Mouse (Mus musculus) cerebellum, adult 2 months (tissue): ENCODE measurements around the gene Pxdc1. TPM values are rescaled to one million over a fixed set of nuclear protein-coding genes. Genes with fewer than 3 reads are reported as not detected.

ENCODE experiments used
- DNase-seq, 2 experiments: peaks; one replicate each; pipeline ENCODE4 v3.0.0; 2021
- H3K27ac ChIP-seq: fragments of 200-500 bp; 2 replicates; pipeline ENCODE4 v1.5.1; 2012; ENCODE audit warnings: low read length, control low read depth, inconsistent platforms; ENCODE audit not compliant: insufficient read depth
- H3K27me3 ChIP-seq: fragments of 200-500 bp; 2 replicates; pipeline ENCODE4 v1.6.1; 2012; ENCODE audit warnings: inconsistent platforms, mild to moderate bottlenecking, low read length, moderate library complexity; ENCODE audit not compliant: control insufficient read depth, insufficient read depth
- H3K4me1 ChIP-seq: fragments of 200-500 bp; 2 replicates; pipeline ENCODE4 v1.6.1; 2011; ENCODE audit warnings: low read length; ENCODE audit not compliant: control insufficient read depth, insufficient read depth
- H3K4me3 ChIP-seq: fragments of 200-500 bp; replicated peaks from 2 replicates; pipeline ENCODE3; 2011; ENCODE audit warnings: mild to moderate bottlenecking, low read depth, low read length, control low read depth; ENCODE audit not compliant: insufficient read depth
- CTCF ChIP-seq: fragments of 200-500 bp; IDR thresholded peaks from 2 replicates; pipeline ENCODE4 v1.5.1; 2011; ENCODE audit warnings: low read depth, mild to moderate bottlenecking, control low read depth, low read length, moderate library complexity, borderline replicate concordance; ENCODE audit not compliant: insufficient read depth
- POLR2A ChIP-seq: fragments of 200-500 bp; IDR thresholded peaks from 2 replicates; pipeline ENCODE4 v1.6.1; 2011; ENCODE audit warnings: low read length, control low read depth, borderline replicate concordance; ENCODE audit not compliant: insufficient read depth
- whole genome bisulfite sequencing: fragments of 180-500 bp; shearing (Covaris S2); methylation state at CpG from one replicate; pipeline ENCODE4 v1.1.7; 2018; 5-methylcytosine and 5-hydroxymethylcytosine counted together
- polyA plus RNA-seq: library from polyadenylated mRNA; depleted of rRNA; stranded (reverse); fragments of >200 nt; gene quantifications from 2 replicates; pipeline ENCODE4 v1.2.3, GENCODE M21; 2012

Gene Pxdc1
- polyA plus RNA-seq, 1 experiment, result 5.7 TPM

DNA sequence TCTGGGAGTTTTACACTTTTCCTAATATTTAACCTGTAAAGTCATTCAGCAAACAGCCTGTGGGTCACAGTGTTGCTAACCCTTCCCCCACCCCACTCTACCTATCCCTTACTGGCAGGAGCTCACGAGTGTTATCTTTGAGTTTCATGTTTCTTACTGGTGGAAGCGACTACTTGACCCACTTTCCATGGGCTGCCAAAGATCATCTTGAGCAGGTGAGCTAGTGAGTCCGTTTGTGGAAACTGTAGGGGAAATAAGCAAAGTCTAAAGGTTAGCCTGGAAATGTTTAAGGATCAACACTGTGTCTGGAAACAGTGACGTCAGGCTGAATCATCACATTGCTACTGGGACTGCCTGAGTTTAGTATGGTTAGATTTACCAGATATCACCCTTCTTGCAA lies 6.2 kb upstream of the Pxdc1 start:
- Histone ChIP-seq H3K4me1 (no peaks in the 10 kb centered on the region), H3K27me3 (no peaks in the 10 kb centered on the region), H3K27ac (no peak overlapping the region), H3K4me3 (no peak overlapping the region)
- no peak for DNase-seq
- TF ChIP-seq POLR2A, result no peak
- no peak for TF ChIP-seq CTCF
- 79% methylated on average over 4 of the region's 4 CpGs for WGBS

DNA sequence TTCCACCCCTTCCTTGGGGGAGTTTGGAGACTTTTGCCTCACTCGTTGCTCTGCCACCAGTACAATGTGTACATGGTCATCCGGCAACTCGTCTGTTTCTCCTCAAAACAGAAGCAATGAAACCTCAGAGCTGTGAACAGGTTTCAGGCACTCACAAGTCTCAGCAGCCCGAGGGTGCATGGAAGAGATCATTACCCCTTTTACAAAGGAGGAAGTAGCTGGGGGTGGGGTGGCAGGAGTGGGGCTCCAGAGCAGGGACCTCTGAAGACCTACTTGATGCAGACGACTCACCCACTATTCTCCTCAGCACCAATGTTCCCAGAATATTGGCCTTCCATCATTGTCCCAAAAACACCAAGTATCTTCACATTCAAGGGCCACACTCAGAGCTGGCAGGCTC lies 3.1 kb upstream of the Pxdc1 start:
- Histone ChIP-seq H3K27me3 (peaks cover 4% of the 10 kb centered on the region; the same call in 1 of the 2 replicates), H3K27ac (no peak overlapping the region), H3K4me1 (no peaks in the 10 kb centered on the region; the same call in 1 of the 2 replicates), H3K4me3 (no peak overlapping the region)
- TF ChIP-seq CTCF, result no peak
- no peak for TF ChIP-seq POLR2A
- 86% methylated on average over 5 of the region's 5 CpGs for WGBS
- no peak for DNase-seq

DNA sequence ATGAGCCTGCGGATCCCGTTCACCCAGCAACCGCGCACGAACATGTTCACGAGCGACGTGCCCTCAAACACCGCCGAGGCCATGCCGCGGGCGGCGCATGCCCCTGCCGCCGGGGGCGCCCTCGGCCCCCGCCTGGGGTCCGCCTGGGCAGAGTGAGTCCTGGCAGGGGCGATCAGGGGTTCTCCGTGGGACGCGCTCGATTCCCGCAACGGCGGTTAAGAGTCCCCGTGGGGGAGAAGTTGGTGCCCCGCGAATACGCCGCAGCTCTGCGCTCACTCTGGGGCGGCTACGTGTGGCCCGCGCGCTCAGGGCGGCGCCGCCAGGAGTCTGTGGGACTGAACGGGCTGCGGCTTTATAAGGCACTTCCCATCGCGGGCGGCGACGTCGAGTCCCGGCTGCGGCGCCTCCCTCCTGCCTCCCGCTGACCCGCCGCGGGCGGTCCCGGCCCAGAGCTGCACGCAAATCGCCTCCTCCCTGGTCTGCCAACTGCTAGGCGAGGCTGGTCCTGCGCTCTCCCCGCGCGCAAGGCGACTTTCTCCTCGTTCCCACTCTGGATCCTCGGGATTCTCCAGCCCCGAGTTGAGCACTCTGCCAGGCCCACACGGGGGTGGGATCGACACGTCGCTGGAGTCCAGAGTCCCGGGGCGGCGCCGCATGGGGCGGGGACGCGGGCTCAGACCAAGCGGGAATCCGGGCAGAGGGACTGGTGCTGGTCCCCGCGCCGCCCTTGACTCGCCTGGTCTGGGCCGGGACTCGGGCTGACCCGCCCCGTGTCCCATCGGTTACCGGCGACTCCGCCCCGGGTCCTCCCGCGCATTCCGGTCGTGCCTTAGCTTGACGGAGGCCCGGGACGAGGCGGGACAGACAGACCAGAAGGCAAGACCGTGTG lies 689 bp downstream of the Pxdc1 start:
- H3K27ac ChIP-seq, result no peak overlapping the region
- 1% methylated on average over 105 of the region's 105 CpGs for WGBS
- no peaks in the 10 kb centered on the region; the same call in 1 of the 2 replicates for H3K4me1 ChIP-seq
- TF ChIP-seq CTCF (no peak), POLR2A (no peak)
- peak; percentile 15 to 28 for DNase-seq
- H3K4me3 ChIP-seq, result peak overlapping the region; percentile 21
- peaks cover 6% of the 10 kb centered on the region; the same call in 1 of the 2 replicates for H3K27me3 ChIP-seq

DNA sequence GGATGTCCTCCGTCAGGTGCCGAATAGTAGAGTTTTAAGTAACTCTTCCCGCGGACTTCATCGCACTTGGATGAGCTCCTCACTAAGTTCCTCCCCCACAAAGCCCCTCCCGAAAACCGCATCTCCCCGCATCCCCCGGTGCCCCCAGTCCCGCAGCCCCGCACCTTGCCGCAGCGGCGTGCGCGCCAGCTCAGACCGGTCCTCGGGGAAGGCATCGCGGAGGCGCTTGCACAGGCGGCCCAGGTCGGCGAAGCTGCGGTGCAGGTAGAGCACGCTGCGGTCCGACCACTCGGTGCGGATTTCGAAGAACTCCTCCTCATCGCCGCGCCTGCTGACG lies 1.3 kb downstream of the Pxdc1 start:
- no peak overlapping the region for H3K27ac ChIP-seq
- no peaks in the 10 kb centered on the region; the same call in 1 of the 2 replicates for H3K4me1 ChIP-seq
- WGBS, result 2% methylated on average over 35 of the region's 35 CpGs
- no peak for DNase-seq
- no peak for TF ChIP-seq CTCF
- no peak for TF ChIP-seq POLR2A
- peaks cover 6% of the 10 kb centered on the region; the same call in 1 of the 2 replicates for H3K27me3 ChIP-seq
- H3K4me3 ChIP-seq, result peak overlapping the region; percentile 36

DNA sequence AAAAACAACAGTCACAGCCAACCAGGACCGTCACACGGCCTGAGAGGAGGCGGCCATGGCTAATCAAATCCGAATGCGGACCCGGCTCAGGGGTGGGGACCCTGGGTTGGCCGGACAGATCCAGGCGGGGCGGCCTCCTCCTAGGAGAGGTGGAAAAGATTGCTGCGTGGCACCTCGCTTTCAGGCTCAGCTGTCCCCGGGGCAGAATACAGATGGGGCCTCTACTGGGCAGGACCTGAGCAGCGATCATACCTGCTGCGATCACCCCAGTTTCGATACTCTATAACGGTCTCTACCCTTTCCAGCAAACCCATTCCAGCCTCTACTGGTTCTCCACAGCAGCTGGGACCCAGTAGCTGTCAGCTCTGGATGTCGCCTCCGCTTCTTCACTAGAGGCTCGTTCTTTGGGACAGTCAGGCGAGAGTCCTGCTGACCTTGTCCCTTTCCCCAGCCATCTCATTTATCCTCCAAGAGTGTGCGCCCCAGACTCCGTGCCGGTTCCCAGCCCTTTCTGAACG lies 1.8 kb downstream of the Pxdc1 start:
- Histone ChIP-seq H3K4me1 (no peaks in the 10 kb centered on the region; the same call in 1 of the 2 replicates), H3K27me3 (peaks cover 6% of the 10 kb centered on the region; the same call in 1 of the 2 replicates), H3K4me3 (peak overlapping the region; percentile 36), H3K27ac (no peak overlapping the region)
- TF ChIP-seq CTCF (no peak), POLR2A (no peak)
- WGBS, result 5% methylated on average over 24 of the region's 24 CpGs
- DNase-seq, result no peak

DNA sequence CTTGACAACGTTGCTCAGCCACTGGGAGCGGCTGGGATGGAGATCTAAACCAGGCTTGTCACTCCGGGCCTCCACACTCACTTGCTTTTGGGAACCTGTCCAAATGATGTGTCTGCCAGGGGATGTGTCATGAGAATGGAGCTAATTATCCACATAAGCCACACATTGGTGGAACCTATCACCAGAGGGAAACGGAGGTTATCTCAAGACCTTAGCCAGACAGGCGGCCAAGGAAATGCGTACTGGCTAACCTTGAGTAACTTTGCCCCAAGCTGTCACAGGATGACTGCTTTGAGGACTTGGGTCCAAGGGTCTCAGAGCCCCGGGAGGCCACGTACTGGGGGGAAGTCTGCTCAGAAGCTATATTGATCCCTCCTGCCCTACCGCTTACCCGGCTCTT lies 2.3 kb downstream of the Pxdc1 start:
- H3K27me3 ChIP-seq, result peaks cover 6% of the 10 kb centered on the region; the same call in 1 of the 2 replicates
- 20% methylated on average over 10 of the region's 10 CpGs for WGBS
- H3K4me3 ChIP-seq, result no peak overlapping the region

DNA sequence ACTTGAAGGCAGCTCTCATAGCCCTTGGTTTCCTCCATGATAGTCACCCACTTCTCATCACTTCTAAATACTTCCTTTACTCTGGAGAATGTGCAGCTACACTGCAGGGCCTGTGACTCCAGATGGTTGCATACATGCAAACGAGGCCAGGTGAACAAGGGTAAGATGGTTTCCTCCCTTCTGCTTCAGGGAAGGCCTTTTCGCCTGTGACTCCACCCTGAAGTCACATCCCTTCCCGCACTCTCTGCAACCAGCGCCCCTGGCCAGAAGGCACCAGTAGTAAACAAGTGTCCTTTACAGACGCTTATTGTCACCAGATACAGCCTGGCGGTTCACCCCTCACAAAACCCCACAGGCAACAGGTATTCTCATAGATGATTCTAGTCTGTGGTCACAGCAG lies 2.9 kb downstream of the Pxdc1 start:
- DNase-seq, result no peak
- WGBS, result 81% methylated on average over 6 of the region's 6 CpGs
- no peak overlapping the region for H3K27ac ChIP-seq
- peaks cover 6% of the 10 kb centered on the region; the same call in 1 of the 2 replicates for H3K27me3 ChIP-seq
- H3K4me1 ChIP-seq, result no peaks in the 10 kb centered on the region; the same call in 1 of the 2 replicates
- TF ChIP-seq CTCF (no peak), POLR2A (no peak)
- no peak overlapping the region for H3K4me3 ChIP-seq

More for the DNA sequence above, 2.3 kb downstream of the Pxdc1 start:
- Histone ChIP-seq H3K27ac (no peak overlapping the region), H3K4me1 (no peaks in the 10 kb centered on the region; the same call in 1 of the 2 replicates)
- DNase-seq, result no peak
- TF ChIP-seq CTCF, result no peak
- no peak for TF ChIP-seq POLR2A

DNA sequence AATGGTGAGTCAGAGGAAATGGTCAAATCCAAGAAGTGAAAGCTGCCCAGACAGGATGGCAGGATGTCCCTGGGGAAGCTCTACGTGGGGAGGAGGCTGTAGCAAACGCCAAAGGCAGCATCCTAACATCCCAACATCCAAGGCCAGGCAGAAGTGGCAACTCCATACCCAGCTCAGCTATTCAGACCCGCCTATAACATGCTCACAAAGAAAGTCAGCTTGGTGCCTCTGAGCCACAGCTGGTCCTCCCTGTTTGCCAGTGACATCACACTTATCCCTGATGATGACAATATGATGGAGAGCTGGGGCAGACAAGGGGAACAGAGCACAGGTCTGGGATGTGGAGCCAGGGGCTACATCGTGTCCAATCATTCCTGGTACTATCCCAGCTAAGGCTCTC lies 5.5 kb downstream of the Pxdc1 start:
- Histone ChIP-seq H3K4me3 (no peak overlapping the region), H3K4me1 (no peaks in the 10 kb centered on the region; the same call in 1 of the 2 replicates), H3K27ac (no peak overlapping the region), H3K27me3 (peaks cover 4% of the 10 kb centered on the region; the same call in 1 of the 2 replicates)
- DNase-seq, result no peak
- TF ChIP-seq POLR2A (no peak), CTCF (no peak)
- WGBS, result 29% methylated on average over 4 of the region's 4 CpGs
